In the genomic region with DNA sequence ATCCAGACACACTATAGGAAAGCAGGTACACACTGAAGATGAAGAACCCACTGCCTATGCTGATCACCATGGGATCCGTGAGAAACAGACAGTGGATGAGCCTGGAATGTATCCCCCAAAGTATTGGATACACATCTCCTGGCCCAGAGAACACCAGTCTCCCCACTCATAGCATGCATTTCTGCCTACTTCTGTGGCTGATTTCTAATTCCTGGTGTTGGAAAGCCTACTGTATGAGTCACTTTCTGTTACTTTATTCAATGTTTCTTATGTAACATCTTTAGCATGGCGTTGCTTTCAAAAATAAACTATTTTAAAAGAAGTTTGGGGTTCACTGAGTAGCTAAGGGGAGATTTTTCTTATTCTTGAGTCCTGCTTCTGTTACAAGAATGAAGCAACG, we compare ENCODE assay signal across 28 mouse cellular contexts. TPM values are rescaled to one million over a fixed set of nuclear protein-coding genes. Genes with fewer than 3 reads are reported as not detected.
DNase-seq lines count a peak whose midpoint lies in the region; ATAC-seq lines count a peak whose summit lies in the region.
"Had no signal": no experiment of that assay in that cellular context is flagged by ENCODE, and none has a peak within 500 bp of the region (broad histone marks: within the 10 kb centered on the region; RNA-seq: fewer than 3 reads in every experiment).

No protein-coding gene starts in this region.

- H3K27me3 ChIP-seq in midbrain, embryonic 11.5 days (ENCODE audit: control insufficient read depth, insufficient read depth, low read length), result no peaks in the 10 kb centered on the region
- H3K27me3 ChIP-seq in midbrain, embryonic 14.5 days (ENCODE audit: control insufficient read depth, insufficient read depth, low read length), result no peaks in the 10 kb centered on the region
- H3K27me3 ChIP-seq: CH12.LX; embryonic facial prominence, embryonic 12.5 days; embryonic facial prominence, embryonic 15.5 days; forebrain, embryonic 12.5 days; forebrain, embryonic 15.5 days; hindbrain, embryonic 12.5 days; hindbrain, embryonic 15.5 days had no signal

- H3K36me3 ChIP-seq in midbrain, embryonic 11.5 days (ENCODE audit: control insufficient read depth, insufficient read depth, low read length), result no peaks in the 10 kb centered on the region
- no peaks in the 10 kb centered on the region for H3K36me3 ChIP-seq in midbrain, embryonic 14.5 days (ENCODE audit: control insufficient read depth, insufficient read depth, low read length)
- H3K36me3 ChIP-seq: embryonic facial prominence, embryonic 12.5 days; embryonic facial prominence, embryonic 15.5 days; forebrain, embryonic 12.5 days; forebrain, embryonic 15.5 days; G1E; hindbrain, embryonic 12.5 days; hindbrain, embryonic 15.5 days had no signal

- H3K4me3 ChIP-seq in midbrain, embryonic 11.5 days (ENCODE audit: low read depth, low read length), result no peak overlapping the region
- no peak overlapping the region for H3K4me3 ChIP-seq in midbrain, embryonic 14.5 days (replicated peaks; ENCODE audit: low read depth, low read length)
- H3K4me3 ChIP-seq: embryonic facial prominence, embryonic 12.5 days; embryonic facial prominence, embryonic 15.5 days; forebrain, embryonic 12.5 days; forebrain, embryonic 15.5 days; gastrocnemius, adult 2 months; hindbrain, embryonic 12.5 days; hindbrain, embryonic 15.5 days had no signal

- WGBS in midbrain, embryonic 11.5 days, result 86% methylated on average over 3 of the region's 3 CpGs
- 85% methylated on average over 3 of the region's 3 CpGs for WGBS in midbrain, embryonic 14.5 days

- H3K4me1 ChIP-seq in midbrain, embryonic 11.5 days (ENCODE audit: control insufficient read depth, insufficient read depth, low read length), result no peaks in the 10 kb centered on the region
- H3K4me1 ChIP-seq in midbrain, embryonic 14.5 days (ENCODE audit: control insufficient read depth, insufficient read depth, low read length), result no peaks in the 10 kb centered on the region
- H3K4me1 ChIP-seq: embryonic facial prominence, embryonic 12.5 days; embryonic facial prominence, embryonic 15.5 days; forebrain, embryonic 12.5 days; forebrain, embryonic 15.5 days; hindbrain, embryonic 12.5 days; hindbrain, embryonic 15.5 days had no signal

- H3K27ac ChIP-seq in midbrain, embryonic 11.5 days (ENCODE audit: low read depth, low read length), result no peak overlapping the region
- H3K27ac ChIP-seq in midbrain, embryonic 14.5 days (replicated peaks; ENCODE audit: low read depth, low read length), result no peak overlapping the region
- H3K27ac ChIP-seq: embryonic facial prominence, embryonic 12.5 days; embryonic facial prominence, embryonic 15.5 days; forebrain, embryonic 12.5 days; forebrain, embryonic 15.5 days; gastrocnemius, adult 2 months; hindbrain, embryonic 12.5 days; hindbrain, embryonic 15.5 days had no signal

- no peak for DNase-seq in frontal cortex, postnatal 14 days (ENCODE audit: low spot score in 2 of 2)
- peak; percentile 35 for DNase-seq in midbrain, embryonic 11.5 days (ENCODE audit: low spot score, missing footprints)
- DNase-seq in midbrain, embryonic 14.5 days, result no peak
- DNase-seq in brain, adult 2 months (ENCODE audit: low read depth, low spot score), result peak; percentile 68
- DNase-seq in telencephalon, adult 2 months (ENCODE audit: low read depth, low spot score), result peak; percentile 52
- DNase-seq in urinary bladder, adult 18-20 months (ENCODE audit: low spot score in 2 of 2), result no peak
- DNase-seq in lung, adult 18-20 months, result no peak
- DNase-seq: adrenal gland, adult 8-10 months; adrenal gland, postnatal 25 days; B cell, adult 2 months; cerebellum, adult 18-20 months; cerebellum, adult 9-10 months; cerebellum, postnatal 14 days; gastrocnemius, adult 2 months; gastrocnemius, postnatal 14 days; heart, adult 11 months had no signal

- no peak overlapping the region for H3K4me2 ChIP-seq in midbrain, embryonic 11.5 days
- no peak overlapping the region for H3K4me2 ChIP-seq in midbrain, embryonic 14.5 days (ENCODE audit: low read length)
- H3K4me2 ChIP-seq: embryonic facial prominence, embryonic 12.5 days; embryonic facial prominence, embryonic 15.5 days; forebrain, embryonic 12.5 days; forebrain, embryonic 15.5 days; heart, embryonic 11.5 days; hindbrain, embryonic 12.5 days; hindbrain, embryonic 15.5 days had no signal

- ATAC-seq in frontal cortex, adult (ENCODE audit: low TSS enrichment), result peak; percentile 86
- ATAC-seq in midbrain, embryonic 11.5 days (ENCODE audit: low FRiP score), result no peak
- ATAC-seq in midbrain, embryonic 14.5 days (ENCODE audit: low FRiP score, low TSS enrichment), result no peak
- ATAC-seq: forebrain, embryonic 15.5 days had no signal

- H3K9me3 ChIP-seq in midbrain, embryonic 11.5 days (ENCODE audit: control insufficient read depth, low read length), result no peaks in the 10 kb centered on the region
- H3K9me3 ChIP-seq in midbrain, embryonic 14.5 days (ENCODE audit: control insufficient read depth, low read length), result no peaks in the 10 kb centered on the region
- H3K9me3 ChIP-seq: embryonic facial prominence, embryonic 12.5 days; embryonic facial prominence, embryonic 15.5 days; forebrain, embryonic 12.5 days; forebrain, embryonic 15.5 days; hindbrain, embryonic 12.5 days; hindbrain, embryonic 15.5 days had no signal

- no peak overlapping the region for H3K9ac ChIP-seq in midbrain, embryonic 11.5 days (ENCODE audit: low read length)
- H3K9ac ChIP-seq in midbrain, embryonic 14.5 days (replicated peaks; ENCODE audit: low read length), result no peak overlapping the region
- H3K9ac ChIP-seq: embryonic facial prominence, embryonic 12.5 days; embryonic facial prominence, embryonic 15.5 days; forebrain, embryonic 12.5 days; forebrain, embryonic 15.5 days; hindbrain, embryonic 12.5 days; hindbrain, embryonic 15.5 days had no signal

RNA-seq across cellular contexts. Expression of a gene that starts 20.7 kb away (rescaled TPM):
- polyA plus RNA-seq in midbrain, embryonic 11.5 days (2014; fragmentation: Nextera tagmentation; extraction: Ambion mirVana), result not detected in 2 replicates
- not detected in 2 replicates for polyA plus RNA-seq in midbrain, embryonic 14.5 days (2014; fragmentation: Nextera tagmentation; extraction: Ambion mirVana)
- polyA plus RNA-seq: embryonic facial prominence, embryonic 12.5 days; embryonic facial prominence, embryonic 15.5 days; forebrain, embryonic 12.5 days; forebrain, embryonic 15.5 days; G1E; heart, embryonic 11.5 days; heart, embryonic 14.5 days; heart, postnatal 0 days; hindbrain, embryonic 12.5 days; hindbrain, embryonic 15.5 days had no signal

RNA-seq across cellular contexts. Expression of a gene that starts 54.4 kb away (rescaled TPM):
- not detected in 2 replicates for polyA plus RNA-seq in midbrain, embryonic 11.5 days (2014; fragmentation: Nextera tagmentation; extraction: Ambion mirVana)
- polyA plus RNA-seq in midbrain, embryonic 14.5 days (2014; fragmentation: Nextera tagmentation; extraction: Ambion mirVana), result not detected in 2 replicates
- polyA plus RNA-seq: embryonic facial prominence, embryonic 12.5 days; embryonic facial prominence, embryonic 15.5 days; forebrain, embryonic 12.5 days; forebrain, embryonic 15.5 days; G1E; heart, embryonic 11.5 days; heart, embryonic 14.5 days; heart, postnatal 0 days; hindbrain, embryonic 15.5 days had no signal

Comparison
In these comparisons a context has a peak if more than half of its experiments do, and no peak if none do; other contexts are left out.
1. DNase-seq: peak in midbrain, embryonic 11.5 days (single experiment), brain, adult 2 months (single experiment) and telencephalon, adult 2 months (single experiment); none in frontal cortex, postnatal 14 days (0 of 2), midbrain, embryonic 14.5 days (single experiment), urinary bladder, adult 18-20 months (0 of 2) and lung, adult 18-20 months (0 of 2).